Mouse (Mus musculus) MEL (cell line): ENCODE measurements around the gene Spcs2. TPM values are rescaled to one million over a fixed set of nuclear protein-coding genes. Genes with fewer than 3 reads are reported as not detected.

Experiments used
- DNase-seq: peaks from one replicate; pipeline ENCODE4 v3.0.0; 2011; ENCODE audit warnings: low read depth, low spot score
- H3K27ac ChIP-seq: 2 replicates; pipeline ENCODE4 v1.5.1; 2012; ENCODE audit warnings: low read depth, mild to moderate bottlenecking, control low read depth, low read length, moderate library complexity; ENCODE audit not compliant: control insufficient read depth
- H3K27me3 ChIP-seq, 2 experiments: fragments of 150-350 bp in 1 of 2; sonication (generic) in 1 of 2; 2 replicates each; pipeline ENCODE4 v1.6.1; 2012; ENCODE audit warnings: low read length in 2 of 2, mild to moderate bottlenecking in 2 of 2, improper control_type of control experiment in 1 of 2, moderate library complexity in 1 of 2; ENCODE audit not compliant: insufficient read depth in 2 of 2, control insufficient read depth in 1 of 2
- H3K36me3 ChIP-seq, 2 experiments: 2 replicates each; pipeline ENCODE4 v1.6.1; 2012 to 2014; ENCODE audit warnings: low read length in 2 of 2, improper control_type of control experiment in 1 of 2, inconsistent platforms in 1 of 2, mild to moderate bottlenecking in 1 of 2; ENCODE audit not compliant: insufficient read depth in 2 of 2, control insufficient read depth in 1 of 2
- H3K4me1 ChIP-seq, 2 experiments: fragments of 150-350 bp in 1 of 2; sonication (generic) in 1 of 2; 2 replicates each; pipeline ENCODE4 v1.6.1; 2012; ENCODE audit warnings: low read length in 2 of 2, improper control_type of control experiment in 1 of 2, mild to moderate bottlenecking in 1 of 2; ENCODE audit not compliant: insufficient read depth in 2 of 2, control insufficient read depth in 1 of 2
- H3K4me3 ChIP-seq, 2 experiments: fragments of 150-350 bp in 1 of 2; sonication (generic) in 1 of 2; 2 replicates each; pipeline ENCODE4 v1.5.1; 2012; ENCODE audit warnings: low read depth in 2 of 2, low read length in 2 of 2, mild to moderate bottlenecking in 2 of 2, moderate library complexity in 2 of 2, control low read depth in 1 of 2, improper control_type of control experiment in 1 of 2; ENCODE audit not compliant: control insufficient read depth in 1 of 2, insufficient read depth in 1 of 2
- H3K79me2 ChIP-seq: 2 replicates; pipeline ENCODE4 v1.6.1; 2012; ENCODE audit warnings: mild to moderate bottlenecking, low read length, moderate library complexity; ENCODE audit not compliant: control insufficient read depth, poor library complexity, insufficient read depth
- H3K9ac ChIP-seq: 2 replicates; pipeline ENCODE4 v1.6.1; 2012; ENCODE audit warnings: low read depth, mild to moderate bottlenecking, control low read depth, low read length, moderate library complexity; ENCODE audit not compliant: control insufficient read depth, poor library complexity, severe bottlenecking
- H3K9me3 ChIP-seq: fragments of 150-350 bp; sonication (generic); replicated peaks from 2 replicates; pipeline ENCODE4 v1.6.1; 2012; ENCODE audit warnings: mild to moderate bottlenecking, low read length, improper control_type of control experiment, moderate library complexity; ENCODE audit not compliant: insufficient read depth
- BHLHE40 ChIP-seq: IDR thresholded peaks from 2 replicates; pipeline ENCODE4 v1.6.1; 2012; ENCODE audit warnings: low read depth, mild to moderate bottlenecking, inconsistent platforms, low read length, improper control_type of control experiment, borderline replicate concordance
- CHD2 ChIP-seq: IDR thresholded peaks from 2 replicates; pipeline ENCODE4 v1.6.1; 2011; ENCODE audit warnings: low read length, improper control_type of control experiment
- CTCF ChIP-seq, 3 experiments: IDR thresholded peaks in 2 of 3; conservative IDR thresholded peaks in 1 of 3; 2 replicates each; pipeline ENCODE4 v1.5.1; 2011 to 2012; ENCODE audit warnings: low read length in 3 of 3, low read depth in 2 of 3, mild to moderate bottlenecking in 2 of 3, improper control_type of control experiment in 1 of 3, inconsistent platforms in 1 of 3, mixed read lengths in 1 of 3, moderate library complexity in 1 of 3; ENCODE audit not compliant: control insufficient read depth in 1 of 3, insufficient read depth in 1 of 3, poor library complexity in 1 of 3, severe bottlenecking in 1 of 3
- ELF1 ChIP-seq: IDR thresholded peaks from 2 replicates; pipeline ENCODE4 v1.6.1; 2014; ENCODE audit warnings: low read depth, mild to moderate bottlenecking, inconsistent platforms, low read length, improper control_type of control experiment, moderate library complexity
- EP300 ChIP-seq, 2 experiments: IDR thresholded peaks; 2 replicates each; pipeline ENCODE4 v1.6.1; 2011; ENCODE audit warnings: improper control_type of control experiment in 2 of 2, low read length in 2 of 2, low read depth in 1 of 2, mild to moderate bottlenecking in 1 of 2
- ETS1 ChIP-seq: IDR thresholded peaks from 2 replicates; pipeline ENCODE4 v1.6.1; 2012; ENCODE audit warnings: low read depth, mild to moderate bottlenecking, inconsistent platforms, low read length, improper control_type of control experiment, moderate library complexity
- GABPA ChIP-seq: IDR thresholded peaks from 2 replicates; pipeline ENCODE4 v1.6.1; 2012; ENCODE audit warnings: low read depth, mild to moderate bottlenecking, inconsistent platforms, low read length, improper control_type of control experiment, moderate library complexity
- GATA1 ChIP-seq: IDR thresholded peaks from 2 replicates; pipeline ENCODE4 v1.6.1; 2011; ENCODE audit warnings: low read depth, low read length, improper control_type of control experiment
- HCFC1 ChIP-seq: IDR thresholded peaks from 2 replicates; pipeline ENCODE4 v1.6.1; 2012; ENCODE audit warnings: low read depth, mild to moderate bottlenecking, inconsistent platforms, low read length, improper control_type of control experiment, moderate library complexity
- KAT2A ChIP-seq: conservative IDR thresholded peaks from 2 replicates; pipeline ENCODE4 v1.6.1; 2012; ENCODE audit warnings: low read depth, low read length, improper control_type of control experiment, inconsistent platforms
- MAFK ChIP-seq: IDR thresholded peaks from 2 replicates; pipeline ENCODE4 v1.6.1; 2011; ENCODE audit warnings: low read depth, mild to moderate bottlenecking, low read length, improper control_type of control experiment, borderline replicate concordance
- MAX ChIP-seq: IDR thresholded peaks from 2 replicates; pipeline ENCODE4 v1.6.1; 2011; ENCODE audit warnings: low read length, improper control_type of control experiment
- MAZ ChIP-seq: IDR thresholded peaks from 2 replicates; pipeline ENCODE4 v1.6.1; 2012; ENCODE audit warnings: low read depth, mild to moderate bottlenecking, inconsistent platforms, low read length, improper control_type of control experiment
- MXI1 ChIP-seq: IDR thresholded peaks from 2 replicates; pipeline ENCODE4 v1.6.1; 2011; ENCODE audit warnings: mild to moderate bottlenecking, low read depth, low read length, improper control_type of control experiment
- MYB ChIP-seq: IDR thresholded peaks from 2 replicates; pipeline ENCODE4 v1.6.1; 2011; ENCODE audit warnings: mild to moderate bottlenecking, low read depth, low read length, improper control_type of control experiment
- MYC ChIP-seq: IDR thresholded peaks from 2 replicates; pipeline ENCODE4 v1.6.1; 2011; ENCODE audit warnings: low read depth, mild to moderate bottlenecking, low read length, improper control_type of control experiment, moderate library complexity
- NRF1 ChIP-seq: IDR thresholded peaks from 2 replicates; pipeline ENCODE4 v1.6.1; 2014; ENCODE audit warnings: low read depth, mild to moderate bottlenecking, inconsistent platforms, low read length, improper control_type of control experiment, moderate library complexity; ENCODE audit not compliant: poor library complexity, insufficient read depth, severe bottlenecking
- POLR2A ChIP-seq, 2 experiments: IDR thresholded peaks; 2 replicates each; pipeline ENCODE4 v1.6.1; 2011 to 2012; ENCODE audit warnings: low read length in 2 of 2, mild to moderate bottlenecking in 2 of 2, control low read depth in 1 of 2, improper control_type of control experiment in 1 of 2, low read depth in 1 of 2, moderate library complexity in 1 of 2; ENCODE audit not compliant: control insufficient read depth in 1 of 2, insufficient read depth in 1 of 2, poor library complexity in 1 of 2
- POLR2AphosphoS5 ChIP-seq: IDR thresholded peaks from 2 replicates; pipeline ENCODE4 v1.6.1; 2012; ENCODE audit warnings: low read depth, borderline replicate concordance, mild to moderate bottlenecking, inconsistent platforms, low read length, moderate library complexity, mixed read lengths
- SIN3A ChIP-seq: IDR thresholded peaks from 2 replicates; pipeline ENCODE4 v1.6.1; 2012; ENCODE audit warnings: low read length, improper control_type of control experiment, inconsistent platforms
- TAL1 ChIP-seq: IDR thresholded peaks from 2 replicates; pipeline ENCODE4 v1.6.1; 2012; ENCODE audit warnings: mild to moderate bottlenecking, inconsistent platforms, low read length, moderate library complexity, mixed read lengths
- TBP ChIP-seq: IDR thresholded peaks from 2 replicates; pipeline ENCODE4 v1.8.0; 2011; ENCODE audit warnings: low read depth, low read length, improper control_type of control experiment
- TCF12 ChIP-seq: IDR thresholded peaks from 2 replicates; pipeline ENCODE4 v1.6.1; 2014; ENCODE audit warnings: low read depth, mild to moderate bottlenecking, inconsistent platforms, low read length, improper control_type of control experiment, moderate library complexity
- USF2 ChIP-seq, 2 experiments: IDR thresholded peaks; 2 replicates each; pipeline ENCODE4 v1.6.1; 2011 to 2012; ENCODE audit warnings: improper control_type of control experiment in 2 of 2, low read length in 2 of 2, borderline replicate concordance in 1 of 2, inconsistent platforms in 1 of 2, low read depth in 1 of 2, mild to moderate bottlenecking in 1 of 2; ENCODE audit not compliant: insufficient read depth in 1 of 2
- ZC3H11A ChIP-seq: IDR thresholded peaks from 2 replicates; pipeline ENCODE4 v1.6.1; 2012; ENCODE audit warnings: low read depth, mild to moderate bottlenecking, inconsistent platforms, low read length, improper control_type of control experiment
- ZNF384 ChIP-seq: IDR thresholded peaks from 2 replicates; pipeline ENCODE4 v1.6.1; 2012; ENCODE audit warnings: low read depth, mild to moderate bottlenecking, inconsistent platforms, low read length, improper control_type of control experiment
- polyA plus RNA-seq, 2 experiments: library from polyadenylated mRNA; stranded (reverse) in 1 of 2; unstranded in 1 of 2; fragments of >175 nt in 1 of 2; fragments of >200 nt in 1 of 2; gene quantifications; 2 replicates each; pipeline versions ENCODE4 v1.2.1 to v1.2.4; 2012; ENCODE audit warnings: low replicate concordance in 2 of 2, low read depth in 1 of 2; ENCODE audit not compliant: insufficient read length in 2 of 2, insufficient read depth in 1 of 2, missing spikeins in 1 of 2
- total RNA-seq: library from RNA; depleted of rRNA; stranded (reverse); fragments of 300-350 nt; gene quantifications from 2 replicates; pipeline ENCODE4 v1.2.3, GENCODE M21; 2012

Spcs2 gene
- total and polyA plus RNA-seq, 3 experiments: 152 to 241 TPM; not detected in 1

GRCm38 (mm10) chr7:99795192-99795981 is 67.9 kb downstream of the Spcs2 start:
- Histone ChIP-seq H3K4me1 (peaks cover 0 to 9% of the 10 kb centered on the region in 2 experiments; a peak in 1 of 4 replicates), H3K9ac (no peak overlapping the region), H3K4me3 (no peak overlapping the region), H3K36me3 (no peaks in the 10 kb centered on the region), H3K27me3 (peaks cover 2 to 9% of the 10 kb centered on the region in 2 experiments; a peak in 3 of 4 replicates), H3K27ac (no peak overlapping the region), H3K9me3 (no peaks in the 10 kb centered on the region), H3K79me2 (no peaks in the 10 kb centered on the region)
- TF ChIP-seq CHD2: no peak
- no peak for TF ChIP-seq MAX
- no peak for TF ChIP-seq SIN3A
- no peak for TF ChIP-seq BHLHE40
- TF ChIP-seq CTCF (IDR thresholded peaks at IDR 0.05 in 2 of 3, conservative IDR thresholded peaks at IDR 0.05 in 1 of 3; ENCODE audit: control insufficient read depth in 1 of 3, insufficient read depth in 1 of 3, low read depth in 2 of 3, low read length in 3 of 3, poor library complexity in 1 of 3, severe bottlenecking in 1 of 3): no peak
- TF ChIP-seq NRF1: no peak
- TF ChIP-seq GATA1: no peak
- TF ChIP-seq POLR2A (IDR thresholded peaks at IDR 0.05; ENCODE audit: control insufficient read depth in 1 of 2, insufficient read depth in 1 of 2, low read depth in 1 of 2, low read length in 2 of 2, poor library complexity in 1 of 2): no peak
- TF ChIP-seq MYC: no peak
- no peak for TF ChIP-seq TAL1
- TF ChIP-seq MAZ: no peak
- TF ChIP-seq ZNF384: no peak
- no peak for TF ChIP-seq TCF12
- no peak for TF ChIP-seq MAFK
- TF ChIP-seq POLR2AphosphoS5: no peak
- no peak for TF ChIP-seq TBP
- no peak for TF ChIP-seq GABPA
- TF ChIP-seq HCFC1: no peak
- no peak for TF ChIP-seq EP300 (IDR thresholded peaks at IDR 0.05; ENCODE audit: low read depth in 1 of 2, low read length in 2 of 2)
- DNase-seq: peak; percentile 31

DNA sequence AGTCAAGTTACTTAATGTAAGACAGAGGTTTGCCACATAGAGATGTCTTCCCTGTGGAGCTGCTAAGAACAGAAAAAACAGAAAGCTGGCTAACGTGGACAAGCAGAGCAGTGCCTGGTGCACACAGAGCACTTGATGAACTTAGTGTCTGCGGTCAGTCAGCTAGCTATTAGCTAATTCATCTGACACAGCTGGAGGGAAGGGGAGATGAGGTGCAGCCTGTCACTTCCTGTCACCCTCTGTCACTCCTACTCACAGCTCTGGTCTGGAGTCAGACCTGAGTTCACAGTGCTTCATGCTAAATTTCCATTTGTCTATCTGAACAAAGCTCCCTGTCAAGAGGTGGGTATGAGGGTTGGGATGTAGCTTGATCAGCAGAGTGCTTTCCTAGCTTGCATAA is 69.2 kb downstream of the Spcs2 start:
- no peak overlapping the region for H3K9ac ChIP-seq
- H3K4me3 ChIP-seq: no peak overlapping the region
- no peak for DNase-seq
- no peaks in the 10 kb centered on the region for H3K36me3 ChIP-seq
- H3K4me1 ChIP-seq: peaks cover 0 to 6% of the 10 kb centered on the region in 2 experiments; a peak in 1 of 4 replicates
- no peaks in the 10 kb centered on the region for H3K9me3 ChIP-seq
- H3K27ac ChIP-seq: no peak overlapping the region
- H3K79me2 ChIP-seq: no peaks in the 10 kb centered on the region
- peaks cover 2 to 13% of the 10 kb centered on the region in 2 experiments for H3K27me3 ChIP-seq
- TF ChIP-seq ZNF384: no peak
- no peak for TF ChIP-seq MAZ
- TF ChIP-seq ELF1: no peak
- TF ChIP-seq USF2 (IDR thresholded peaks at IDR 0.05; ENCODE audit: borderline replicate concordance in 1 of 2, insufficient read depth in 1 of 2, low read depth in 1 of 2, low read length in 2 of 2): no peak
- no peak for TF ChIP-seq ZC3H11A
- TF ChIP-seq MAX: no peak
- no peak for TF ChIP-seq MXI1
- no peak for TF ChIP-seq TBP
- no peak for TF ChIP-seq MYB
- no peak for TF ChIP-seq KAT2A
- no peak for TF ChIP-seq ETS1
